Mouse (Mus musculus) embryonic fibroblast, embryonic 13.5 days (primary cell): Measurements from ENCODE around the gene Cnot6l. TPM values are rescaled to one million over a fixed set of nuclear protein-coding genes. Genes with fewer than 3 reads are reported as not detected.
A peak's percentile ranks its signal among the peaks of the same experiment; 100 is the strongest.

Experiments
- H3K27ac ChIP-seq: 2 replicates; pipeline ENCODE4 v1.5.1; 2012; ENCODE audit warnings: low read length, control low read depth, inconsistent platforms; ENCODE audit not compliant: insufficient read depth
- H3K4me1 ChIP-seq: 2 replicates; pipeline ENCODE4 v1.6.1; 2011; ENCODE audit warnings: low read length; ENCODE audit not compliant: control insufficient read depth, insufficient read depth
- H3K4me3 ChIP-seq: 2 replicates; pipeline ENCODE4 v1.5.1; 2011; ENCODE audit warnings: mild to moderate bottlenecking, control low read depth, low read length; ENCODE audit not compliant: insufficient read depth
- CTCF ChIP-seq: IDR thresholded peaks from 2 replicates; pipeline ENCODE4 v1.5.1; 2011; ENCODE audit warnings: mild to moderate bottlenecking, control low read depth, low read length, moderate library complexity, borderline replicate concordance; ENCODE audit not compliant: insufficient read depth
- POLR2A ChIP-seq: IDR thresholded peaks from 2 replicates; pipeline ENCODE4 v1.6.1; 2011; ENCODE audit warnings: low read depth, mild to moderate bottlenecking, control low read depth, low read length, moderate library complexity
- polyA plus RNA-seq: library from polyadenylated mRNA; stranded (reverse); fragments of >200 nt; gene quantifications from 2 replicates; pipeline ENCODE4 v1.2.4, GENCODE M21; 2011; ENCODE audit warnings: low read depth; ENCODE audit not compliant: missing spikeins, insufficient read length

The Cnot6l gene
- polyA plus RNA-seq = 54.9 and 65.6 TPM in 2 replicates

- H3K4me1 ChIP-seq = peaks cover 5% of the 10 kb centered on the region; the same call in 1 of the 2 replicates
- peak within 1 kb of the TSS; percentile 95 for H3K4me3 ChIP-seq
- TF ChIP-seq POLR2A (peak; percentile 11; the same call in 1 of the 2 replicates), CTCF (no peak)
- H3K27ac ChIP-seq = peak within 1 kb of the TSS; percentile 88
Observed at GRCm38 (mm10) chr5:96164021-96164411, at the start of gene Cnot6l. Cnot6l (minus strand) TSS chr5:96164171.

- peak overlapping the region; percentile 65 for H3K27ac ChIP-seq
- TF ChIP-seq CTCF (no peak), POLR2A (peak; percentile 88)
Observed at GRCm38 (mm10) chr5:96209916-96210583, 46.1 kb upstream of the Cnot6l start.

DNA sequence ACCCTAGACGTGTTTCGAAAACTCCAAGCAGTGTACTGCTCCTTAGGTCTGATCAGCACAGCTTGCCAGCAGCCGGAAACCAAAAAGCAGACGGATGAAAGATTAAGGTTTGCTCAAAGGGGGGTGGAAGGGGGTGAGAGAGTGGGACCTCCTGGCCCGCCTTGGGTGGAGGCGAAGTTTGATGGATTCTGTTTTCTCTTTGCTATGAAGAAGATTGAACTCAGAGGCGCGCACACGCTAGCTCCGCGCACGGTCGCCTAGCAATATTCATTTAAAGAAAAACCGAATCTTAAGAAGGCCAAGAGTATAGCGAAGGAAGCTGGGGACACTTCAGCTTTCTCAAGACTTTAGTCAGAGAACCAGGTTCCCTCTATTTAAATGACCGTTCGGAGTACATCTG, 45.5 kb upstream of the Cnot6l start, which contains the start of gene Mrpl1:
Mrpl1 (plus strand) TSS at position 35 of the 400 bp plus-strand sequence.
- Histone ChIP-seq H3K4me3 (peak within 1 kb of the TSS; percentile 95), H3K4me1 (peaks cover 4% of the 10 kb centered on the region; the same call in 1 of the 2 replicates), H3K27ac (peak within 1 kb of the TSS; percentile 65)
- no peak for TF ChIP-seq CTCF
- peak; percentile 48; the same call in 1 of the 2 replicates for TF ChIP-seq POLR2A

More at GRCm38 (mm10) chr5:96209916-96210583, 46.1 kb upstream of the Cnot6l start:
- Histone ChIP-seq H3K4me3 (peak overlapping the region; percentile 95), H3K4me1 (peaks cover 4% of the 10 kb centered on the region; the same call in 1 of the 2 replicates)

DNA sequence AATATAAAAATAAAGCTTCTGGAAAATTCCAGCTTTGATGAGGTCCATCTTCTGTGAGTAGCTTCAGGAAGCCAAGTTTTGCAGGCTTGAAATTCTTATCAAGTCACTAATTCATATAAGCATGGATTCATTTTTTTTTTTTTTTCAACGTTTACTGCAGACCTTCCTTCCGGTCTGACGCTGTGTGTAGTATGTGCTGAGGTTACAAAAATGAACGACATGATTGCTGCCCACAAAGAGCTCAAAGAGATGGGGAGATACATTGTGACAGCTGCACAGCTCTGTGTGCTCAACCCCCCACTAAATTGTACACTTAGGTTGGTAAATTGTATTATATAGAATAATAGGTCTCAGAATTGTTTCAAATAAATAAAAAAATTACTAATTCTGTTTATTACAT, 44.6 kb upstream of the Cnot6l start:
- peaks cover 4% of the 10 kb centered on the region; the same call in 1 of the 2 replicates for H3K4me1 ChIP-seq
- no peak overlapping the region for H3K4me3 ChIP-seq
- no peak overlapping the region for H3K27ac ChIP-seq
- no peak for TF ChIP-seq POLR2A
- TF ChIP-seq CTCF = no peak

- TF ChIP-seq CTCF (no peak), POLR2A (no peak)
- Histone ChIP-seq H3K27ac (no peak overlapping the region), H3K4me1 (peaks cover 4% of the 10 kb centered on the region; the same call in 1 of the 2 replicates)
Observed at GRCm38 (mm10) chr5:96207531-96207930, 43.6 kb upstream of the Cnot6l start.

GRCm38 (mm10) chr5:96206897-96207296, 42.9 kb upstream of the Cnot6l start:
- Histone ChIP-seq H3K4me3 (no peak overlapping the region), H3K4me1 (peaks cover 4% of the 10 kb centered on the region; the same call in 1 of the 2 replicates), H3K27ac (no peak overlapping the region)
- TF ChIP-seq POLR2A = no peak
- no peak for TF ChIP-seq CTCF

More at GRCm38 (mm10) chr5:96207531-96207930, 43.6 kb upstream of the Cnot6l start:
- no peak overlapping the region for H3K4me3 ChIP-seq

DNA sequence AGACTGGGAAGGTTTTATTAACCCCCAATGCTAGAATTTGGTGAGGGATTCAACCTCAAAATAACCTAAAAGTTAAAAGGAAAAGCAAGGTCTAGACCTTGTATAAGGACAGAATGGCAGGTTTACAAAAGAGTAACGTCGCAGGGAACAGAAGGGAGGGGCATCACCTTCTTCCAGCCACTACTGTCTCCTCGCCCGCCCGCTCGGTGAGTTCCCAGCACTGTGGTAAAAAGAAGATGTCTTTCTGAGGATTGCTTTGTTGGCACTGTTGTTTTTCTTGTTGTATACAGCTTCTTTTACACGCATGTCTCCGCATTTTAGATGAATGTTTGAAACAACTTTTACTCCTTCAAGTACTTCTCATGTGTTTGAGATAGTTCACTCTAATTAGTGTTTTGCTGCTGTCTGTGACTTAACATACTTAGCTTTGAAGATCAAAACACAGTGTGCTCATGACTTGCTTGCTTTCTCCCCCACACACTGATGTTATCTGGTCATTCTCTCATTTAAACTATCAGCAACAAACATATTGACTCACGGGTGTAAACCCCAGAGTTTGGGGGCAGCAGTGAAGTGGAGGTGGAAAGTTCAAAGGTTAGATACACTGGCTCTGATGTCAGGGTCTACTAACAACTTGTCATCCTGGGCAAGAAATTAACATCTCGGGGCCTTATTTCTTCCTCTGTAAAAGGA, 37.6 kb upstream of the Cnot6l start:
- TF ChIP-seq CTCF = no peak
- no peak for TF ChIP-seq POLR2A
- H3K27ac ChIP-seq = no peak overlapping the region
- H3K4me3 ChIP-seq = no peak overlapping the region
- no peaks in the 10 kb centered on the region for H3K4me1 ChIP-seq

DNA sequence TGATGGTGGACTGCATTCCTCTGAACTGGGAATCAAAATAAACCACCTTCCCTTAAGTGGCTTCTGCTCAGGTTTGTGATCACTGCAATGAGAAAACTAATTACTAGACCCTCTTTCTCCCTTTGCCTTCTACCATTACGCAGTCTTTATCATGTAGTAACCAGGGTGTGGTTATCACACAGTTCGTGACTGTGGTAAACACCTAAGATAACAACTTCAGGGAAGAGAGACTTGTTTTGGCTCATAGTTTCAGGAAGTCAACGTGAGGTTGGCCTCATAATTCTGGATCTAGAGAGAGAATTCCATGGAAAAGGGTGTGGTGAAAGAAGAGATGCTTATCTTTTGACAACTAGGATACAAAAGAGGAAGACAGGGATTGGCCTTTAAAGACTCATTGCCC, 36.3 kb upstream of the Cnot6l start:
- no peak for TF ChIP-seq CTCF
- TF ChIP-seq POLR2A = no peak
- Histone ChIP-seq H3K27ac (no peak overlapping the region), H3K4me3 (no peak overlapping the region), H3K4me1 (no peaks in the 10 kb centered on the region)

- no peaks in the 10 kb centered on the region for H3K4me1 ChIP-seq
- no peak overlapping the region for H3K27ac ChIP-seq
- no peak overlapping the region for H3K4me3 ChIP-seq
- no peak for TF ChIP-seq POLR2A
- no peak for TF ChIP-seq CTCF
Observed at GRCm38 (mm10) chr5:96198271-96198670, 34.3 kb upstream of the Cnot6l start.
